Mouse (Mus musculus): Measurements from ENCODE around the gene Lin52.
A peak's percentile ranks its signal among the peaks of the same experiment; 100 is the strongest.
"Not testable (repeated sequence)": the region's sequence is repeated elsewhere in the genome, so short reads cannot be mapped to it uniquely, and the experiment has no call there.

The Lin52 gene

DNA sequence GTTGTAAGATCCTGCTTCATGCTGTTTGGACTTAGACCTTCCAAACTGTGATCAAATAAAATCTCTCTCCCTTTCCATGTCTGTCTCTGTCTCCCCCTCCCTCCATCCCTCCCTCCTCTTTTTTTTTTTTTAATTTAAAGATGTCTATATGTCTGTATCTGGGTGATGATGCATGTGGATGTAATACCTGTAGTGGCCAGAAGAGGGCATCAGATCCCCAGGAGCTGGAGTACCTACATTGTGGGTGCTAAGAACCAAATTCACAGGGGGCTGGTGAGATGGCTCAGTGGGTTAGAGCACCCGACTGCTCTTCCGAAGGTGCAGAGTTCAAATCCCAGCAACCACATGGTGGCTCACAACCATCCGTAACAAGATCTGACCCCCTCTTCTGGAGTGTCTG is 88.3 kb downstream of the Lin52 start:
- DNase-seq (ENCODE audit: low spot score): not testable (repeated sequence)

DNA sequence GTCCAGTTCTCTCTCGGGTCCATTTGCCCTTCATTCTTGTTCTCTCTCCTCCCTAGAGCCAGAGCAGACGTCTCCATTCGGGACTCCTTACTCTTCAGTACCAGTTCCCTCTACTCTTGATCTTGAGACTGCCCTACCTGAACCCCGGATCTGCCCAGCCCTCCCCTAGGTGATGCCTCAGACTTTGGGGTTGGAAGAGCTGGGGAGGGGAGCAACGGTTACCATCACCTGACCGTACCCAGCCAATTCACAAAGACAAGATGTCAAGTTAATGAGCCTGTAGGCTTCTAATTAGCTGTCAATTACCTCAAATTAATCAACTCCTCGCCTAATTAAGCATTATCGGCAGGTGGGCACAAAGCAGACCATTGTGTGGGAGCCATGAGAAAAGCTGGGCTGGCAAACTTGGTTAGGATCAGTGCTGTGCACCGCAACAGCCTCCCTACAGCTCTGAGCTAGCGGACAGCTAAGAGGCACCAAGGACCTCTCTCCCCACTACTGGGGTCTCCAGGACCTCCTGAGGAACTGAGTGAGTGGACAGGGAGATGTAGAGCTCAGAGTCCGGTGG is 90.3 kb downstream of the Lin52 start:
- DNase-seq (ENCODE audit: low spot score): no peak

- peak; percentile 81 for DNase-seq (ENCODE audit: low spot score)
Measured at GRCm38 (mm10) chr12:84546028-84546427, 94.8 kb downstream of the Lin52 start.

GRCm38 (mm10) chr12:84546577-84547085 is 95.4 kb downstream of the Lin52 start:
- no peak for DNase-seq (ENCODE audit: low spot score)

DNA sequence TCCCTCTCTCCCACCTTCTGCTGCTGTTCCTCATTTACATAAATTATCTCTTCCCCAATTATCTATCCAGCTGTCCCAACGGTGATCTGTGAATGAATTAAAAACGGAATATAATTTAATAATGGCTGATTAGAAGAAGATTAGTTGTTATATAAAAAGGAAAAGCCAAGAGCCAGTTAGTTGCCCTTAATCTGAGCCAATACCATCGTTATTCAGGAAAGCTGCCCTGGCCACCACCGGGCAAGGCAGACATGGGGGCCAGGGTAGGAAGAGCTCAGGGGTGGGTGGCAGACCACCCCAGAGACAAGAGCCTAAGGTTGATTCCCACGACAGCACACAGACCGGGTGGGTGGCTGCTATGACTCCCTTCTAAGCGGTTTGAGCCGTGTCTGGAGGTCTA is 97.0 kb downstream of the Lin52 start:
- no peak for DNase-seq (ENCODE audit: low spot score)

GRCm38 (mm10) chr12:84555218-84555617 is 104.0 kb downstream of the Lin52 start:
- no peak for DNase-seq (ENCODE audit: low spot score)

DNA sequence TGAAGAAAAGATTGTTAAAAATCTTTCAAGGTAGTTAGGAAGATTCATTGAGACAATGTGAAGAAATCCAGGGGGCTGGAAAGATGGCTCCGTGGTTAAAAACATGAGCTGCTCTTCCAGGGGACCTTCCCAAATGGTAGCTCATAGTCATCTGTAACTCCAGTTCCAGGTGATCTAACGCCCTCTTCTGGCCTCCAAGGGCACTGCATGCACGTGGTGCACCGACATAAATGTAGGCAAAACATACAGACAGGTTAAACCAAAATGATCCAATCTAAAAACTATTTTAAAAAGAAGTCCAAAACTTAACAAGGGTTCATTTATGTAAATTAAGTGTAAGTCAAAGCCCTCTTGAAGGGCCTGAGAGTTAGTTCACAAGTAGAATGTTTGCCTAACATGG is 111.3 kb downstream of the Lin52 start:
- no peak for DNase-seq (ENCODE audit: low spot score)

- no peak for DNase-seq (ENCODE audit: low spot score)
Measured at GRCm38 (mm10) chr12:84567576-84567975, 116.4 kb downstream of the Lin52 start.

DNA sequence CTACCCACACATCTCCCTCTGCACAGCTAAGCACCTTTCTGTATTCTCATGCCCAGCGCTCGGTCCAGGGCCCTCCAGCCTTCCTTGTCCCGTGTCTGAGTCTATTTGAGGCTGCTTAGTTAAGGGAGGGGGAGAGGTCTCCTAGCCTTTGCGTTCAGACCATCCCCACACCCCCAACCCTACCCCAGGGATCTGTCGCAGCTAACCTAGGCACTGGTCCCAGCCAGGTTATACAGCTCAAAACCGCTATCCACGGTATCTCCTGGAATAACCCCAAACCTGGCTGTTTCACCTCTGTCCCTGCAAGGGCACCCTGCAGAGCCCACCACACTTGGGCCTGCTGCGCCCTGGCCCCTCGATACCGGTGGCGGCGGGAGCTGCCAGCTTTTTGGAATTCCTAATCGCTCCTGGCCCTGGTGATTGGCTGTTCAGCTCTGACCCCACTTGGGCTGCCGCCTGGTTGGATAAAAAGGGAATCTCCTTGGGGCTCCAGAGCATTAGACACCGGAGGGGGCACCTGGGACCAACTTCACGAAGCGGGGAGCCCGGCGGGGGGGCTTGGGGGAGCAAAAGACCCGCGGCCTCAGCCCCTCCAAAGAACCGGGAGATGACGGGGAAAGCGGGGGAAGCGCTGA is 118.2 kb downstream of the Lin52 start, which contains the start of gene Vsx2:
Vsx2 (plus strand) TSS at position 427 of the 635 bp plus-strand sequence.
- no peak for DNase-seq (ENCODE audit: low spot score)

GRCm38 (mm10) chr12:84569976-84570693 is 118.9 kb downstream of the Lin52 start:
- no peak for DNase-seq (ENCODE audit: low spot score)

- no peak for DNase-seq (ENCODE audit: low spot score)
Measured at GRCm38 (mm10) chr12:84570694-84571415, 119.6 kb downstream of the Lin52 start.

- no peak for DNase-seq (ENCODE audit: low spot score)
Measured at GRCm38 (mm10) chr12:84571466-84572340, 120.5 kb downstream of the Lin52 start.

GRCm38 (mm10) chr12:84572341-84572720 is 121.1 kb downstream of the Lin52 start:
- DNase-seq (ENCODE audit: low spot score): no peak

GRCm38 (mm10) chr12:84573094-84573493 is 121.9 kb downstream of the Lin52 start:
- no peak for DNase-seq (ENCODE audit: low spot score)

DNA sequence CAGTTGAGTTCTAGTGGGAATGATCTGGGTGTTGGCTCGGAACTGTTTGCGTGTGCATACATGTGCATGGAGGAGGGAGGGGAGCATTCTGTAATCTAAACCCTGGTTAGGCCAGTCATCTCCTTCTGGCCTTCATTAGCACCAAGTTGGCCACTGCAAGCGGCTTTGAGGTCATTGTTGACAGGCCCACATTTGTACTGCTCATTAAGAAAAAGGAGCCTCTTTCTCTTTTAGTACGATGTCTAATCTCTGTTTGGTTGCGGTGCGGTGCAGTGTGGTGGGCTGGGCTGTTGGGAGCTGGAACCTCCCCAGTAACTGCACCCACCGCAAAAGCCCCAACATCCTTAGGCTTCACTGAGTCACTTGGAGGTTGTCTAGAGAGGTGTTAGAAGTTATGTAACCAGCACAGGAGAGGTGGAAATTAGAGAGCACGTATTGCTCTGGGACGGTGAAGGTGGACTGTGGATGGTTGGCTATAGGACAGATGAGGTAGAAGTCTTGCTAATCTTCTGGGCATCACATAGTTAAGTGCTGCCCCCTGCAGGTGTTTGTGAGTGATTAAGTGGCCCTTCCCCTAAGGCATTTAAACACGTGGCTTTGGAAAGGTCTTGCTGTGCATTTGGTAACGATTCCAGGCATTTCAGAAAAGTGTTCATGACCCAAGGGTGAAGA is 126.7 kb downstream of the Lin52 start:
- no peak for DNase-seq (ENCODE audit: low spot score)

GRCm38 (mm10) chr12:84578440-84578770 is 127.2 kb downstream of the Lin52 start:
- DNase-seq (ENCODE audit: low spot score): no peak

GRCm38 (mm10) chr12:84581285-84581684 is 130.1 kb downstream of the Lin52 start:
- no peak for DNase-seq (ENCODE audit: low spot score)

DNA sequence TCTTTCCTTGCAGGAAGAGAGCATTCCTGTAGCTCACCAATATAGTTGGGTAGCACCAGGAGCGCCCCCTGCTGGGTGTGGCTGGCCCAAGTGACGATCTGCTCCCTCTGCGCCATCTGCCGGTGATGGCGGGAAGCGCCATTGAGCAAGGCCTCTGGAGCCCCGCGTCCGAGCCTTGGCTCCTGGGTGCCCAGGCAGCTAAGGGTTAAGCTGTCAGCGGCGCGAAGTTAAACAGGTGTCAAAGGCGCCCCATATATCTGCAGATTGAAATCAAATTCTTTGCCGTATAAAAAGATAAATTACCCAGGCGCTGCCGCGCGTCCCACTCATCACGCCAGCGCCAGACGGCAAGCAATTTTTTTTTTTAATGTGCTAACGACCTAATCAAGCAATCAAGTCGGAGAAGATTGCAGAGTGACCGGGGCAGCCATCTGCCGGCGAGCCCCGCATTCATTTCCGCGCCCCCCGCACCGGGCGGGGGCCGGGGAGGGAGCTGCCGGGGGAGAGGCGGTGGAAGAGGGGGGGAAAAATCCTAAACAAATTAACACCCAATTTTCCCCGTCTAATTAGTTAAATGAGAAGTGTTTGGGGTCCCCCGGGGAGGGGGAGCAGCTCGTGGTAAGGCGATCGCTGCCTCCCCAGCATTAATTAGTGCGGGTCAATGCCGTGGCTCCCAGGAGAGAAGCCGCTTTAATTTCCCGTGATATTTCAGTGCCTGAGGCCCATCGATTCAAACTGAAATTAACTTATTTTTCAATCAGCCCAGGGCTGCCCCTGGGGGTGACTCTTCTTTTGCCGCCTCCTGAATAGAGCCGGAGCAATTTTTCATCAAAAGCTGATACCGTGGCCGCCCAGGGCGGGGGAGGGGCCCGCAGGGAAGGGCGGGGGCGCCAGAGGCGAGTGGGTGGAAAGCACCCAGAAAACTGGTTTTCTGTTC is 138.9 kb downstream of the Lin52 start:
- peak; percentile 98 for DNase-seq (ENCODE audit: low spot score)
